Mouse (Mus musculus) erythroblast, adult 5-6 weeks (primary cell): Measurements from ENCODE around the gene Mrpl49. TPM values are rescaled to one million over a fixed set of nuclear protein-coding genes. Genes with fewer than 3 reads are reported as not detected.
"Not testable (repeated sequence)": the region's sequence is repeated elsewhere in the genome, so short reads cannot be mapped to it uniquely, and the experiment has no call there.

Source experiments
- ATAC-seq: replicated peaks from 2 replicates; pipeline ENCODE4 v1.8.0; 2016; ENCODE audit warnings: moderate number of reproducible peaks, mild to moderate bottlenecking, moderate TSS enrichment, inconsistent platforms; ENCODE audit not compliant: poor library complexity, low FRiP score, severe bottlenecking
- total RNA-seq, 2 experiments: library from RNA; stranded (forward) in 1 of 2; stranded (reverse) in 1 of 2; fragments of 150-400 nt in 1 of 2; fragments of 200-764, 138-1000 nt in 1 of 2; gene quantifications; 2 replicates each; pipeline versions ENCODE4 v1.2.3 to v1.2.4; 2015 to 2017; ENCODE audit warnings: low replicate concordance in 2 of 2

Gene Mrpl49
- total RNA-seq, 2 experiments from 2014 or later, result 10.0 to 10.2 TPM

DNA sequence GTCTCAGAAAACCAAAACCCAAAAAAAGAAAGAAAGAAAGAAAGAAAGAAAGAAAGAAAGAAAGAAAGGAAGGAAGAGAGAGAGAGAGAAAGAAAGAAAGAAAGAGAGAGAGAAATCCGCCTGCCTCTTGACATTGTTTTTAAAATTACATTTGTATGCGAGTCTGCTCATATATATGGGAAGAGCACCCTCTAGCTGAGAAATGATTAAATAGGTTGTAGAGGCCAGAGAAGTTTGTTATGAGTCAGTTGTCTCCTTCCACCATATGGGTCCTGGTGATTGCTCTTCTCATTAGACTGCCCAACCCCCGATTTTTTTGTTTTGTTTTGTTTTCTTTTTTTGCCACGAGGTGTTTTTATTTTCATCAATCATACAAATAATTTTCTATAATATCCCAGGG lies 13.5 kb downstream of the Mrpl49 start:
- not testable (repeated sequence) for ATAC-seq

DNA sequence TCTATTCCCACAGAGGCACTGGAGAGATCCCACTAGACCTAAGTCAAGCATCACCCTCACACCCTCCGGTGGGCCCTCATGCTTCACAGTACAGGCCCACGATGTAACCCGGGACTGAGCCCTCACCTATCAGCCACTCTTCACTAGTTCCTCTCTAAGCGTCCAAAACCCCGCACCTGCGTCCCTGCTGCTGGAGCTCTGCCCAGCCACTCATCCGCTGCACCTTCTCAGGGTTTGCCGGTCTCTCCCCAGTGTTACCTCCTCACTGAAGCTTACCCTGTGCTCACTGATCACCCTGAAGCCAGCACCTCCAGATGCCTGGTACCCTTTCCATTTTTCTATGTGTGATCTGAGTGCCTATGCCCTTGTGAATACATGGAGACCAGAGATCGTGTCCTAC lies 15.3 kb downstream of the Mrpl49 start:
- no peak for ATAC-seq

- no peak for ATAC-seq
Observed at GRCm38 (mm10) chr19:6040002-6040401, 17.6 kb downstream of the Mrpl49 start.

- ATAC-seq, result no peak
Observed at GRCm38 (mm10) chr19:6038326-6038725, 19.3 kb downstream of the Mrpl49 start.

DNA sequence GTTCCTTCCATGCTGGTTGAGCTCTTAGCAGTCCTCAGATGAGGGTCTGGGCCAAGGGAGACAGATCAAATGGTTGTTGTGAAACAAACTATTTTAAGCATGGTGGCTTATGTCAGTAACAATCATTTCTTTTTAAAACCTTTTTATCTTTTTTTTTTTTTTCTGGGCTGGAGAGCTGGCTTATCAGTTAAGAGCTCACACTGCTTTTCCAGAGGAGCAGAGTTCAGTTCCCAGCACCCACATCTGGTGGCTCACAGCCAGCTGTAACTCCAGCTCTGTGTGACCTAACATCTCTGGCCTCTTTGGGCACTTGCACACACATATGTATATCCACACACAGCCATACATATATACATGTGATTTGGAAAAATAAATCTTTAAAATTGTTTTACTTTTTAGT lies 19.9 kb downstream of the Mrpl49 start:
- no peak for ATAC-seq

DNA sequence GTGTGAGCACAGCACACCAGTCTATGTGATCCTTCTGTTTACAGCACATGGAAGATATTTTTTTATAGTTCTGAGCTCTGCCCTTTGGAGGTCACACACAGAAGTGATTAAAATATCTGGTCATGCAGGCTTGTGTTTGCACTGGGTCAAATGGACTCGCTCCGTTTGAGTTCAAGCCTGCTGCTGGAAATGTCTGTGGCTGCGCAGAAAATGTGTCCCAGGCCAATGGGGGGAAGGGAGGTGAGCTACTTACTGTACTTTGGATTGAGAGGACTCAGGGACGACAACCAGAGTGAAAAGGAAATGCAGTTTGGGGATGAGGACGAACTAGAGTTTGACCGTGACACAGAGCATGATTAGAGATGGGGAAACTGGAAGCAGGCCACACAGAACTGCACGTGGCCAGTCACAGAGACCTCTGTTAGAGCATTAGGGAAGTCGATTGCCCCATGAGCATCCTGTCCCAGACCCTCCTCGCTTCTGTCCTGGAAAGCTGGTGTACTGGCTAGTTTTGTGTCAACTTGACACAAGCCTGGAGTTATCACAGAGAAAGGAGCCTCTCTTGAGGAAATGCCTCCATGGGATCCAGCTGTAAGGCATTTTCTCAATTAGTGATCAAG lies 21.5 kb downstream of the Mrpl49 start:
- no peak for ATAC-seq

DNA sequence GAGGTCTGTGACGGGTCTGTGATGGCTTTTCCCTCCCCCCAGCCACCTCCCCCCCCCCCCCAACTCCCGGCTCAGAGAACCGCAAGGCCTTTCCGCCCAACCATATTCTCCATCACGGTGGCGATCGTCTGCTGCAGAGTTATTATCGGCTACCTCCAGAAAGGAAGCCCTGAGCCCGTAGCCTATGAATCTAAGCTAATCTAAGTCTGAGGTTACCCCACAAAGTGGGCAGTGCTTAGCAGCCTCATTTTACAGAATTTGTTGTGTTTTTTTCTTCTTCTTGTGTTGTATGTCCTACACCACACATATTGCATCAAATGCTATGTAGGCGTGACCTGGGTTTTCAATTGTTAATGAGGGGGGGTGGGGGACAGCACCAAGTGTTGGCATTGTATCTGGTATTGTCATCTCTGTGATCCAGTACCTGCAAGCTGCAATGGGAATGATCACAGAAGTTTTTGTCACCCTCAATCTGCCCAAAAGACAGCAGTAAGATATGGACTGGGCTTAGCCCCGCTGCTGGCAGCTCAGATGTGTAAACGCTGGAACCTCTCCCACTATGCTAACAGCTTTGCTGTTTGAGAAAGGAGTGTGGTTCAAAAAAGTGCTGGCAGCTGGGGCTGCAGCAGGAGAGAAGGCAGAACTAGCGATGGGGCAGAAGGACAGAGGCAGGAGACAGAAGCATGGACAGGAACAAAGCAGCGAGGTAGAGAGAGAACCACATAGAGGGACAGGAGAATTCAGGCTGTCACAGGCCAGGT lies 26.9 kb downstream of the Mrpl49 start:
- 0 out of 2 replicates have a peak, but pooled peaks have one; percentile 40 for ATAC-seq

- ATAC-seq, result no peak
Observed at GRCm38 (mm10) chr19:6029426-6029825, 28.2 kb downstream of the Mrpl49 start.

- no peak for ATAC-seq
Observed at GRCm38 (mm10) chr19:6028991-6029390, 28.6 kb downstream of the Mrpl49 start.

- ATAC-seq, result no peak
Observed at GRCm38 (mm10) chr19:6023930-6024329, 33.7 kb downstream of the Mrpl49 start.

- ATAC-seq, result no peak
Observed at GRCm38 (mm10) chr19:6023059-6023458, 34.5 kb downstream of the Mrpl49 start.

DNA sequence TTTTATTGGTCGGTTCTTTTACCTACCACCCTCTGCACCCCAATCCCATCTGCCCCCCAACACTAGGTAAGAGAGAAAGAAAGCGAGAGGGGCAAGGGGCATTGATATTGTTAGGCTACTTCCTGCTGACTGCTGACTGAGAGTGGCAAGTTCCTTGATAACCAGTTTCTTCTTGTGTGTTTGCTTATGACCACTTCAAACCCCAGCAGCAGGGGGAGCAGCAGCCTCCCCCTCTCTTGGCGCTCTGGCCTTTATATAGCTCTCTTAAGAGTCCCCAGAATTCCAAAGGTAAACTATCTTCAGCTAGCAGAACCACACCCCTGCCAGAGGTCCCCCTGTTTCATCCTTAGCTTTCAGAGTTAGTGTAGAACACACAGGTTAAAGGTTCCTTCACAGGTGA lies 37.3 kb downstream of the Mrpl49 start:
- ATAC-seq, result no peak

- peak; percentile 55 for ATAC-seq
Observed at GRCm38 (mm10) chr19:6018142-6019089, 39.2 kb downstream of the Mrpl49 start.

- no peak for ATAC-seq
Observed at GRCm38 (mm10) chr19:6016532-6016931, 41.1 kb downstream of the Mrpl49 start.

DNA sequence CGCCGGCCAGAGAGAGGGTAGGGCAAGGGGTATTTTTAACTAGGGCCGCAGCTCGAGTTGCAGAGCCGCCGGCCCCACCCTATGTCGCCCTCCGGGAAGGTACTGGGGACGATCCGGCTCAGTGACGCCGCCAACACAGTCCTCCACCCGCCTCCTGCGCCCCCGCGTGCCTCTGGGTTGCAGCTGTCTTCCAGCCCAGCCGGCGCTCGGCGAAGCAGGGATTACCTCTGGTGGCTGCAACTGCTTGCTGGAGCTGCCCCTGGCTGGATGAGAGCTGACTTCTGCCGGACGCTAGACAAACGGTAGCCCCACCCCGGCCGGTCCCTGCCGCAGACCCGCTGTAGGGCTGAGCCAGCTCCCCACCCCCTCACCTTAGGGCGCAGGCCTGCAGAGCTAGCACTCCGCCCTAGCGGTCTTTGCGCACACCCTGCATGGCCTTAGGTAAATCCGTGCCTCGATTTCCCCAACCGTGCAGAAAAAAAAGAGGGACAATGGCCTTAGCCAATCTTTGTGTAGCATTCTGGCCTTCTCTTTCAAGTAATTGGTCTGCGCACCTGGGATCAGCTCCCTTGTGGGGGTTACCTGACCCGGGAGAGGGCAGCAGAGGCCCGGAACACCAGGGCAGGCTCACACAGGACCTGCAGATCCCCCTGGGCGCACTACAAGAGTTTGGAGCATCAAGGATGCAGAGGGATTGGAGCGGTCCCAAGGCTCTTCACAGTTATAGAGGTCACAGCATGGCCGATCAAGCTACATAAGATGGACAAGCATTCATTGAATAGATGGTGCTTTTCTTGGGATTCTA lies 41.9 kb downstream of the Mrpl49 start, which contains the start of gene Capn1:
Capn1 (minus strand) TSS at position 387 of the 805 bp plus-strand sequence.
- ATAC-seq, result peak; percentile 51

DNA sequence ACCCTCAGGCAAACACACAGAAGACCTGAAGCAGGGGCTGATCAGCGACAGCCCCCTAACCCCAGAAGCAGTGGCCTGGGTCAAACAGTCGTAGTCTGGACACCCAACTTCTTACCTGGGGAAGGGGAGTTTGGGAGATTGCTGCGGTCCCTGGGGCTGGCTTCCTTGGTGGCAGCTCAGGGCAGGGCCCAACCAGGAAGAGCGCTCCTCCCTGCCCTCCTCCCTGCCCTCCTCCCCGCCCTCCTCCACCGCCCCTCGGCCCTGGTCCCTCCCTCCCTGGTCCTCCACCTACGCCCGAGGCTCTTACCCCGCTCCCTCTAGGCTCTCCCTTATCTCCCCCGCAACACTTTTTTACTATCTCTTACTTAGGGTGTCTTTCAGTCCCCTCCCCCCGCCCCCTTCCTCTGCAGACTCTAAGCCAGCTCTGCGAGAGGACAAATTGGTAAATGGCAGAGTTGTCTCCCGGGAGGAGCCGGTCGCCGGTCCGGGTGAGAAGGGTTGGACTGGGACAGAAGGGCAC lies 42.5 kb downstream of the Mrpl49 start:
- peak; percentile 81 for ATAC-seq

DNA sequence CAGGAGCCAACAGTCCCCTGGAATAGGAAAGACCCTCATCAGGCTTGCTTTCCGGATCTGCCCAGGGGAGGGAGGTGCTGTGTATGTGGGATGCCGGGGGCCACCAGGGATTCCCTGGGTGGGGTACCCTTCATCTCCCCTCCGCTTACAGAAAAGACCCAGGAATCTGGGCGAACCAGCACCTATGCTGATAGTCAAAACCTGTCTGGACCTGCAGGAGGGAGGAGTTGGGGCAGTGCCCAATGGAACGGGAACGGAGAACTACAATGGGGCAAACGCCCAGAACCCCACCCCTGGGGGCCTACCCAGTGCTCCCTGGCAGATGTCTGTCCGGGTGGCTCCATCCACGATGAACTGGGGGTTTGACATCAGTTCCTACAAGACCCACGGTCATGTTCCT lies 43.9 kb downstream of the Mrpl49 start:
- ATAC-seq, result no peak

DNA sequence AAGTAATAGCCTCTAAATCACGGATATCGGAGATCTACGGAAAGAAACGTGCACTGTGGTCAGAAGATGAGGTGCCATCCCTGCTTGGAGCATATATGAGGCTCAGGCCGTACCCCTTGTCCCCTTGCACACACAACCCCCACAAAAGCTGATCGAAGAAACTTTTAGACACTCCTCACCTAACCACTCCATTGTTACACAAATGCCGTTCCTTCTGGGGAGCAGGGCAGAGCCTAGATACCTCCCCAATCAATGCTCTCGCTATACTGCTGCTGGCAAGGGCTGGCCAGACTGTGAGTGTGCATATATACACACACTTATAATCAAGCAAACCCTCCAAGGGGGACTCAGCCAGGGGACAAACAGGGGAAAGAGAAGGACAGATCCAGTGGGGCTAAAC lies 48.4 kb downstream of the Mrpl49 start:
- ATAC-seq, result no peak

- ATAC-seq, result no peak
Observed at GRCm38 (mm10) chr19:6007013-6007412, 50.6 kb downstream of the Mrpl49 start.
